Mouse (Mus musculus): ENCODE results near the gene Rassf8. TPM values are rescaled to one million over a fixed set of nuclear protein-coding genes. Genes with fewer than 3 reads are reported as not detected.
A peak's percentile ranks its signal among the peaks of the same experiment; 100 is the strongest.

The Rassf8 gene
- polyA plus RNA-seq, 1 experiment from 2014 or later: 3.5 TPM

- H3K27ac ChIP-seq (replicated peaks): no peak overlapping the region
- no peak overlapping the region for H3K4me2 ChIP-seq (replicated peaks)
- H3K4me3 ChIP-seq: no peak overlapping the region
- no peak overlapping the region for H3K9ac ChIP-seq (replicated peaks)
- ATAC-seq (replicated peaks): no peak
- H3K9me3 ChIP-seq: no peaks in the 10 kb centered on the region
- 97% methylated on average over 4 of the region's 4 CpGs for WGBS
- no peaks in the 10 kb centered on the region for H3K36me3 ChIP-seq
- no peaks in the 10 kb centered on the region for H3K27me3 ChIP-seq
- H3K4me1 ChIP-seq: no peaks in the 10 kb centered on the region; the same call in 1 of the 2 replicates
Observed at GRCm38 (mm10) chr6:145789738-145790137, 43.2 kb downstream of the Rassf8 start.

DNA sequence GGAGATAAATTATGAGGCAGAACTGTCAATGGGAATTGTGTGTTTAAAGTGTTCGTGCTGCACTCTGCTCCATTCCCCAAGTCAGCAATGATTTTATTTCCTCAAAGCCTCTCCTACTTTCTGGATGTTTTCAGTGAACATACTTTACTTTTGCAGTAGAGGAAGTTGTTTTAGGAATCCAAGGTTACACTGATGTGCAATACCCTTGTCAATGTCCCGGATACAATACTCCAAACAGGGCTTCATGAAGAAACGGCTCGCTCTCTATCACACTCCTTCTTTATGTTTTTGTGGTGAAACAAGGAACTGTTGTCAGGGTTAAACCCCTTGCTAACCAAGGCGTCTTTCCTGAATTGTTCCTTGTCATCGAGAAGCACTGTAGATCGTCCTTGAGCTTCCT, 45.8 kb downstream of the Rassf8 start:
- Histone ChIP-seq H3K27ac (replicated peaks) (no peak overlapping the region), H3K4me1 (peaks cover 11% of the 10 kb centered on the region), H3K9ac (replicated peaks) (no peak overlapping the region), H3K36me3 (no peaks in the 10 kb centered on the region), H3K27me3 (no peaks in the 10 kb centered on the region), H3K9me3 (no peaks in the 10 kb centered on the region), H3K4me3 (no peak overlapping the region), H3K4me2 (replicated peaks) (no peak overlapping the region)
- WGBS: 66% methylated on average over 7 of the region's 7 CpGs
- no peak for ATAC-seq (replicated peaks)

- Histone ChIP-seq H3K9ac (replicated peaks) (no peak overlapping the region), H3K4me2 (replicated peaks) (no peak overlapping the region), H3K4me3 (no peak overlapping the region), H3K27ac (replicated peaks) (no peak overlapping the region), H3K27me3 (no peaks in the 10 kb centered on the region), H3K9me3 (no peaks in the 10 kb centered on the region), H3K4me1 (peaks cover 14% of the 10 kb centered on the region), H3K36me3 (no peaks in the 10 kb centered on the region)
- peak; percentile 63; the same call in 1 of the 2 replicates for ATAC-seq (replicated peaks)
- WGBS: 19% methylated on average over 4 of the region's 4 CpGs
Observed at GRCm38 (mm10) chr6:145793109-145793593, 46.6 kb downstream of the Rassf8 start.

- Histone ChIP-seq H3K9me3 (no peaks in the 10 kb centered on the region), H3K36me3 (no peaks in the 10 kb centered on the region), H3K9ac (replicated peaks) (no peak overlapping the region), H3K27ac (replicated peaks) (no peak overlapping the region), H3K4me3 (no peak overlapping the region), H3K4me2 (replicated peaks) (no peak overlapping the region), H3K4me1 (peaks cover 14% of the 10 kb centered on the region), H3K27me3 (no peaks in the 10 kb centered on the region)
- WGBS: 60% methylated on average over 4 of the region's 4 CpGs
- no peak for ATAC-seq (replicated peaks)
Observed at GRCm38 (mm10) chr6:145794671-145795070, 48.1 kb downstream of the Rassf8 start.

DNA sequence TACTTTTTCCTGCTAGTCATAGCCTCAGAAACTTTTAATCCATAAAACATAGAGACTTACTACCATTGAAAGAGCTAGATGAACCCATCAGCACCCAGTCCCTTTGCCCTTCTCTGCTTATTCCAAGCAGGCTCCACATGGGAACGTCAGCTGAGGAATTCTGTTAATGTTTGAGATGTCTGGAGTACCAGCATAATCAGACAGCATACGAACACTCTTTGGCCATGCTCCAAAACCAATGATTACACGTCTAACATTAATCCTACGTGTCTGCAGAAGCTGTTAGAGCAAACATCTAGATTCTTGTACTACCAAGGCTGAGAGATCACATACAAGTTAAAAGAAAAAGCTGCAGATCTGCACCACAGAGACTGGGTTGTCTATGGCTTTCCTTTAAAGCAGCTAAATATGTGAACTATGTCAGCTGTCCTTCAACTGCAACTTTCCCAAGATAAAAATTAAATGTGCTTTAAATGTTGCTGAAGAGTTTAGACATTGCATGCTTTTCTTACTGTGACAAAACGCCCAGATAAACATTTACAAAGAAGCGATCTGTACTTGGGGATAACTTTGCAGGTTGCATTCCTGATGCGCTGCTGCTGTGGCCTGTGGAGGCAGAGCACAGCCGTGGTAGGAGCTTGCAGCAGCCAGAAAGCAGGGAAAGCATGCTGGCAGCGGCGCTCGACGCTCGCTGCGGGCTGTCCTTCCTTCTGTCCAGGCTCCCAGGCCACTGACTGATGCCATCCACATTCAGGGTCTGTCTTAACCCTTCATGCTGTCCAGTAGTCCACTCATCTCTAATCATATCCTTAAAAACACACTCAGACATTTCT, 49.9 kb downstream of the Rassf8 start:
- ATAC-seq (replicated peaks): no peak
- 48% methylated on average over 14 of the region's 14 CpGs for WGBS

GRCm38 (mm10) chr6:145797692-145798091, 51.1 kb downstream of the Rassf8 start:
- H3K9me3 ChIP-seq: no peaks in the 10 kb centered on the region
- no peaks in the 10 kb centered on the region for H3K27me3 ChIP-seq
- no peak overlapping the region for H3K4me2 ChIP-seq (replicated peaks)
- H3K4me3 ChIP-seq: no peak overlapping the region
- no peak overlapping the region for H3K9ac ChIP-seq (replicated peaks)
- 54% methylated on average over 3 of the region's 3 CpGs for WGBS
- H3K27ac ChIP-seq (replicated peaks): no peak overlapping the region
- H3K36me3 ChIP-seq: no peaks in the 10 kb centered on the region
- 0 out of 2 replicates have a peak, but pooled peaks have one; percentile 48 for ATAC-seq (replicated peaks)
- peaks cover 14% of the 10 kb centered on the region for H3K4me1 ChIP-seq

More for the DNA sequence above, 49.9 kb downstream of the Rassf8 start:
- Histone ChIP-seq H3K9ac (replicated peaks) (no peak overlapping the region), H3K9me3 (no peaks in the 10 kb centered on the region), H3K36me3 (no peaks in the 10 kb centered on the region), H3K4me3 (no peak overlapping the region), H3K4me2 (replicated peaks) (no peak overlapping the region), H3K27ac (replicated peaks) (no peak overlapping the region), H3K4me1 (peaks cover 14% of the 10 kb centered on the region), H3K27me3 (no peaks in the 10 kb centered on the region)

DNA sequence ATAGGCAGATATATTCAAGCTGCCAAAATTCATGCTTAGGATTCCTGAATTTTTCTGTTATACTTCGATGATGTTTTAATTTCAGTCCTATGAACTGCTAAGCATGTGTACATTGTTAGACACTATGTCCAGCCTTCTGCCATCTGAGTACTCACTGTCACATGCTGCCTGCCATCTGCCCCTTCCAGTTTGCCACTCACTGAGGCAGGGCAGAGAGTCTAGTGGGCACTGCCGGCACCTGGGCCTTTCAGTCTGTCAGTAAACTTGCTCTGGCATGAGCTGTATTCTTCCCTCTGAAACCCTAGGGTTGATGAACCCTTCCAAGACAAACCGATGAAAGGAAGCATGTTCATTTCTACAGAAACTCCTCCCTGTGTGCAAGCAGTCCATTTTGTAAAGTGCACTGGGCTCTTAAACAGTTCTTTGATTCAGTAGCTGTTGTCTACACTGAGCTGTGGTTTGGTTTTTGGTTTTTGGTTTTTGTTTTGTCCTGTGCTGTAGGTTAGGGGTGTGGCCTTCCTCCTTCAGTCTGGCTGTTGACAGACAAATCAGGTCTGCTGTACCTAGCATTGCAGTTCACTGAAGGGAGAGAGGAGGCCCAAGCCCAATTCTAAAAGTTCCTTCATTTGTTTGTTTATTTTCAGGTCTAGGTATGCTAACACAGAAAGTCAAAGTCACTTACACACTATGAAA, 55.4 kb downstream of the Rassf8 start:
- Histone ChIP-seq H3K9ac (replicated peaks) (no peak overlapping the region), H3K27ac (replicated peaks) (no peak overlapping the region), H3K27me3 (no peaks in the 10 kb centered on the region), H3K4me1 (peaks cover 3% of the 10 kb centered on the region; the same call in 1 of the 2 replicates), H3K4me3 (no peak overlapping the region), H3K9me3 (no peaks in the 10 kb centered on the region), H3K36me3 (no peaks in the 10 kb centered on the region), H3K4me2 (replicated peaks) (no peak overlapping the region)
- no peak for ATAC-seq (replicated peaks)
- 75% methylated on average over 3 of the region's 3 CpGs for WGBS

DNA sequence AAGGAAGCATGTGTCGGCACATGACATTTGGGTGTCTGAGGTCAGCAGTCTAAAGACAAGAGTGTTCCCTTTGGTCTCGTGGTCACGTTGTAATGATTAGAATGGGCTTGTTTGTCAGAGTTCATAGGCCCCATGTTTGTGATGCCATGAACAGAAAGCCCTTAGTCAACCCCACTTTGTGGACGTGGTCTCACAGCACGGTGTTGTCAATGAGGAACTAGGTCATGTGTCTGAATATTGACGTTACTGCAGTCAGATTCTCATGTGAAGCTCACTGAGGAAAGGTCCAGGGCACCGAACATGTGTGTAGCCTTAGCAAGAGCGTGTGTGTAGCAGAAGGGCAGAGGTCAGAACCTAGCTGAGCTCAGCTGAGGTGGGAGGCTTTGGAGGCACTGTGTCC, 56.3 kb downstream of the Rassf8 start:
- Histone ChIP-seq H3K27ac (replicated peaks) (no peak overlapping the region), H3K27me3 (no peaks in the 10 kb centered on the region), H3K4me1 (peaks cover under 1% of the 10 kb centered on the region; the same call in 1 of the 2 replicates), H3K9ac (replicated peaks) (no peak overlapping the region), H3K4me3 (no peak overlapping the region), H3K36me3 (no peaks in the 10 kb centered on the region), H3K9me3 (no peaks in the 10 kb centered on the region), H3K4me2 (replicated peaks) (no peak overlapping the region)
- WGBS: 89% methylated on average over 8 of the region's 8 CpGs
- no peak for ATAC-seq (replicated peaks)

GRCm38 (mm10) chr6:145804276-145804675, 57.7 kb downstream of the Rassf8 start:
- Histone ChIP-seq H3K9me3 (no peaks in the 10 kb centered on the region), H3K4me3 (no peak overlapping the region), H3K36me3 (no peaks in the 10 kb centered on the region), H3K4me2 (replicated peaks) (no peak overlapping the region), H3K4me1 (no peaks in the 10 kb centered on the region), H3K9ac (replicated peaks) (no peak overlapping the region), H3K27me3 (no peaks in the 10 kb centered on the region), H3K27ac (replicated peaks) (no peak overlapping the region)
- ATAC-seq (replicated peaks): no peak
- 61% methylated on average over 3 of the region's 3 CpGs for WGBS

DNA sequence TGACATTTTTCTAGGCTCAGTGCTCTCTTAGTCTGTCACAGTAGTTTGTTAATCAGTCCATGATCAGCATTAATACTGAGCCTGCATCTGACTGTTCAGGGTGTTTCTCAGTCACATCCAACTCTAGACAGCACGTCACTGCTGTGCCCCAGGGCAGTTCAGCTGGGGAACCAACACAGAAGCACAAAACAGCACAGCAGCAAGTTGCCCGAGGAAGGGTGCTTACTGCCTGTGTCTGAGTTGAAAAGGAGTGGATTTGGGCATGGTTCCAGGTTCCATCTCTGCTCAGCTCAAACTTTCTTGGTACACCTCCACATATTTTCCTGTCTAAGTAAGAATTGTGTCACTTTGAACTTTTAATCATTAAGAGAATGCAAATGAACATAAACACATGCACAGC, 60.2 kb downstream of the Rassf8 start:
- ATAC-seq (replicated peaks): 0 out of 2 replicates have a peak, but pooled peaks have one; percentile 11
- no peak overlapping the region for H3K4me2 ChIP-seq (replicated peaks)

GRCm38 (mm10) chr6:145807929-145808328, 61.4 kb downstream of the Rassf8 start:
- Histone ChIP-seq H3K9me3 (no peaks in the 10 kb centered on the region), H3K36me3 (no peaks in the 10 kb centered on the region), H3K4me2 (replicated peaks) (no peak overlapping the region), H3K9ac (replicated peaks) (no peak overlapping the region), H3K27me3 (no peaks in the 10 kb centered on the region), H3K27ac (replicated peaks) (no peak overlapping the region), H3K4me3 (no peak overlapping the region), H3K4me1 (no peaks in the 10 kb centered on the region)
- WGBS: 90% methylated on average over 9 of the region's 9 CpGs
- ATAC-seq (replicated peaks): no peak

More for the DNA sequence above, 60.2 kb downstream of the Rassf8 start:
- H3K4me3 ChIP-seq: no peak overlapping the region
- no peak overlapping the region for H3K27ac ChIP-seq (replicated peaks)
- no peaks in the 10 kb centered on the region for H3K4me1 ChIP-seq
- H3K27me3 ChIP-seq: no peaks in the 10 kb centered on the region
- H3K36me3 ChIP-seq: no peaks in the 10 kb centered on the region
- 16% methylated on average over 2 of the region's 2 CpGs for WGBS
- H3K9ac ChIP-seq (replicated peaks): no peak overlapping the region
- H3K9me3 ChIP-seq: no peaks in the 10 kb centered on the region

GRCm38 (mm10) chr6:145809566-145809965, 63.0 kb downstream of the Rassf8 start:
- no peak for ATAC-seq (replicated peaks)
- Histone ChIP-seq H3K9ac (replicated peaks) (no peak overlapping the region), H3K4me2 (replicated peaks) (no peak overlapping the region), H3K4me3 (no peak overlapping the region), H3K27ac (replicated peaks) (no peak overlapping the region), H3K27me3 (no peaks in the 10 kb centered on the region), H3K36me3 (no peaks in the 10 kb centered on the region), H3K4me1 (no peaks in the 10 kb centered on the region), H3K9me3 (no peaks in the 10 kb centered on the region)
- WGBS: 78% methylated on average over 7 of the region's 7 CpGs
